Mouse (Mus musculus) common myeloid progenitor, adult 5-6 weeks (primary cell): ENCODE data around the gene Exo5. TPM values are rescaled to one million over a fixed set of nuclear protein-coding genes. Genes with fewer than 3 reads are reported as not detected.

Experiments
- ATAC-seq: replicated peaks from 2 replicates; pipeline ENCODE4 v1.8.0; 2016; ENCODE audit warnings: low read depth, mild to moderate bottlenecking, moderate TSS enrichment, inconsistent platforms; ENCODE audit not compliant: poor library complexity, severe bottlenecking
- total RNA-seq: library from RNA; stranded (forward); fragments of 200-1000, 187-1606 nt; gene quantifications from 2 replicates; pipeline ENCODE4 v1.2.3, GENCODE M21; 2017

The Exo5 gene
- 24.9 and 27.5 TPM in 2 replicates for total RNA-seq

DNA sequence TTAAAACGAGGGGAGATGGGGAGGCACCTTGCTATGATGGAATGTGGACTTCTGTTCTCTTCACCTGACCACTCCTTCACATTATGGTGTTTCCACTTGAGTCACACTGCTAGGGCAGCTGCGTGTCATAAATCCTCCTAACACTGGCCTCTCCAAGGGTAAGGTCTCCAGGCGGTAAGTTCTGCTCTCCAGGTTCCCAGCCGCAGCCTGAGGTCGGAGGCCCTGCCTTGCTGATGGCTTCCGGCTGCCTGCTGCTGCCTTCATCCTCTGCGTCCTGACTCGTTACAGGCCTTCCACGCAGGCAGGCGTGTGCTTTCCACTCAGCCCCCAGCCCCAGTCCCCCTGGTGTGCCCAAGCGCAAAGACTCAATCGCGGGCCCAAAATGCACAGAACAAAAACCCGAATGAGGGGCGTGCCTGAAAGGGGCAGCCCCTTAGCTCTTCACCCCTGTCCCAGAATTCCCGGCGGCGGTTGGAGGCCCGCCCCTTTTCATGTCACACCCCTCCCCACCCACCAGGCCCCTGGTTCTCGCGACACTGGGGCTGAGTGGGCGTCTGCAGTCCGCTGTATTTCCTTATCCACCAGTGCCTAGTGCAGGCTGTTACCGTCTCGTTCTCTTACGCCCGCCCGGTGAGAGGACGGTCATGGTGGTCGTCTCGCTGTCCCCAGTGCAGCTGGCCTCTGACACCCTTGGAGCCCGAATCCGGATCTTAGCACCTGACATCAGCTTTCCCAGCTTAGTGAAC lies at the start of gene Exo5:
Gene Exo5, minus strand, starts transcription at position 464 of the 746 bp plus-strand sequence.
- ATAC-seq = peak; percentile 95

DNA sequence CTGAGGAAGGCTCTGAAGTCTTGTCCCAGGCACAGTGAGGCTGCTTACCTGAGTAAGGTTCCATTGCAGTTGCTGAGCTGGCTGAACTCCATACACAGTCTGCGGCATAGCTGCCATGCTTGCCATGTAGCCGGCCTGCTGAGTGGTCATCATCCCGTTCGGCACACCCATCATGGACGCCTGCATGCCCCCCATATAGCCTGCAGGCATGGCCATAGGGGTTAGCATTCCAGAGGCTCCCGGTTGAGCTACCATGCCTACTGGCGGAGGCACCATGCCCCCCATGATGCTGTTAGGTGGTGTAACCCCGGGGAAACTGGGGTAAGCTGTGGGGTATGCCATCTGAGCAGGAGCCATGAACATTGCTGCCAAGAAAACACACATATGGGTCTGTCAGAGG lies 47.0 kb upstream of the Exo5 start:
- no peak for ATAC-seq

DNA sequence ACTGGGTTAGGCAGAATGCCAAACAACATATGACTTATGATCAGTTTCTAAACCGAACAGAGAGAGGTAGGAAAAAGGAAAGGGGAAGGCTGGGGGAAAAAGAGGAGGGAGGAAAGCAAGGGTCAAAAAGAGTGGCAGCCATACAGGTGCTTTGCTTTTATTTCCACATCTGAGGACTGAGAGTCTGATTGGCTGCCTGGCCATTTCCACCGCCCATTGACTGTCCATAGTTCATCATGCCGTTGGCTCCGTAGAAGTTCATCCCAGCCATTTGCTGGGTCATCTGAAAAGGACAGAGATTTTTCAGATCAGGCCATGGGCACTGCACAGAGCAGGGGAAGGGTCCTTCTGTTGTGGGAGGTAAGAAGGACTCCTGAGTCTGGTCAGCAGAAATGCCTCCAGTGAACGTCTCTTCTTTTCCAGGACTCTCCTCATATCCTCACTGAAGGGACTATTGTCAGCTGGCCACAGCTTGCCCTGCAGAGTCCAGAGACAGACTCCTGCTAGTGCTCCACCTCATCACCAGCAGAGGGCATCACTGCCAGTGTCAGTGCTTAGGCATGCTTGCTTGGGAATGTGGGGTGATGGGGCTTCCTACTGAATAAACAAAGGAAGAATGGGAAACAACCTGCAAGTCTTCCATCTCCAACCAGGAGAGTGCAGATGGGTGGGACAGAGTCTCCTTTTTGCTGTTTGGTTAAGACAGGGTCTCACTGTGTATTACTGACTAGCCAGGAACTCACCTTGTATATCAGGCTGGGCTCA lies 44.7 kb upstream of the Exo5 start:
- ATAC-seq = peak; percentile 73

- ATAC-seq = no peak
Measured at GRCm38 (mm10) chr4:120968486-120968885, 43.7 kb upstream of the Exo5 start.

GRCm38 (mm10) chr4:120955586-120955985 lies 30.8 kb upstream of the Exo5 start:
- ATAC-seq = no peak

- ATAC-seq = no peak
Measured at GRCm38 (mm10) chr4:120953667-120954066, 28.9 kb upstream of the Exo5 start.

DNA sequence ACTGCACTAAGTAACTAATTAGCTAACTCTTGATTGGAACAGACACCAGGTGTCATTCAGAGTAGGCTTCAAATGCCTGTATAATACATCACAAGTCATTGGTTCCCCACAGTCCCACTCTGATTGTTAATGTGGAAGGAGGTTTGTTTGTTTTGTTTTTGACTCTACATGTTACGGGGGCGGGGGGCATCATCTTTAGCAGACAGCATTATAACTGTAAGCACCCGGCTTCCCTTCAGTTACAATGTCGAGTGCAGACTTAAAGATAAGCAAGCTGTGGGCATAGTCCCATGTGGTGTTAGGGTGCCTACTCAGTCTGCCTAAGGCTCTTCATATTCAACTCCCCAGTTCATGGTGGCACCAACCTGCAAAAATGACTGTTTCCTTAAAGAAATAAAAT lies 28.2 kb upstream of the Exo5 start:
- ATAC-seq = peak; percentile 35

DNA sequence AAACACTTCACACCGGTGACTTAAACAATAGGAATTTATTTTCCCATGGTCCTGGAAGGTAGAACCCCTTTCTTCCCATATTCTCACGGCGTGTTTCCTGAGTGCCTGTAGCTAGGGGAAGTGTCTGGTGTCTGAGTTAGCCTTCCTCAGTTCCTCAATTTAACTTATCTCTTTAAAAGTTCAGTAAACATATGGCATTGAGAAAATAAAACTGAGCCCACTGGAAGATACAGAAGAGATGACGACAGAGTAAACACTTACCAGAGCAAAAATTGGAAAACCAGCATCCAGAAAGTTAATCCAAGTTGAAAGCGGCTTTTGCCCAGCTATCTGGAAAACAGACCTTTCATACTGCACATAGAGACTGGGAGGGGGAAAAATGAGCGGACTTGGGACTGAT lies 27.3 kb upstream of the Exo5 start:
- peak; percentile 61 for ATAC-seq

- ATAC-seq = peak; percentile 79
Measured at GRCm38 (mm10) chr4:120951428-120951973, 26.7 kb upstream of the Exo5 start, which contains the start of gene Zfp69. Zfp69 (minus strand) TSS chr4:120951699.

DNA sequence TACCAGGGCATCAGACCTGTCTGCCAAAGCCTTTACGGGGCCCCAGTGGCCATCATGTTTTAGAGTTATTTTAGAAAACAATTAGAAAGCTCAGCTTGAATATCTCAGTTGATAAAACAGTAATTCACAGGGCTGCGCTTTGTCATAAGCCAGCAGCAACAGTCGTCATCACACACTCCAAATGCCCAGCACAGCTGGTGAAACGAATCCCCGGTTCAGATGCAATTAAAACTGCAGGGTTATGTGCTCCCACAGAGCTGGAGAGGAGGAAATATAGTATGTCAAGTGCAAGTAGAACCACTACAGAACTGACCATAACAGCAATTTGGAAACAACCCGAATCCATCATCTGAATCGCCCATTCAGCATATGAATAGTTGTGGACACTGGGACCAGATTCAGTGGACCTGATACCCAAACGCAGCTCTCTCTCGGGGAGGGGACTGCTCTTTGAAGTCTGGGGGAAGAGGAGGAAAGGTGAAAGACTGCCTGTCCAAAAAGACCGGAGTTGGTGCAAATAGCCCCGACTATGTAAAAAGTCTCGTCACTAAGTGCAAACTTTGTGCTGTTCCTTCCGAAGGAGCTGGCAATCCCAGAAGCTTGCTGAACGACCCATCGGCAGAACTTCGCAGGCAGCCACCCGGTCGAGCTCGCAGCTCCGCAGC lies 26.1 kb upstream of the Exo5 start:
- ATAC-seq = no peak

DNA sequence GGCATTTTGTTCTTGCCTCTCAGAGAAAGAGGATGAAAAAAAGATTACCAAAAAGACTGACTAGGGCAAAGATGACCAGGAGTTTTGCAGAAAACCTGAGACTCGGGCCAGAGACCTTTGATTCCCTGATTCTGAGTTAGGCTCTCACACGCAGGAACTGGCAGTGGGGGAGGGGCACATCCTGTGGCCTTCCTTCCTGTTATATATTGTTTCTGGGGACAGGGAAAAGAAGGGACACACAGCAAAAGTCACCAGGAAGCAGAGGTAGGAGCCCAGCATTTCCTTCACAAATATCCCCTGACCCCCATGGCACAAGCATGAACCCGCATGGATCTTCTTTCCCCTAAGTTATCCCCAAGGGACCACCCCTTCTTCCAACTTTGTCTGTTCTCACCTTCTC lies 24.1 kb upstream of the Exo5 start:
- ATAC-seq = no peak

GRCm38 (mm10) chr4:120935006-120935405 lies 10.2 kb upstream of the Exo5 start:
- ATAC-seq = no peak

GRCm38 (mm10) chr4:120930736-120931135 lies 5.9 kb upstream of the Exo5 start:
- ATAC-seq = no peak

- ATAC-seq = no peak
Measured at GRCm38 (mm10) chr4:120928686-120929085, 3.9 kb upstream of the Exo5 start.

DNA sequence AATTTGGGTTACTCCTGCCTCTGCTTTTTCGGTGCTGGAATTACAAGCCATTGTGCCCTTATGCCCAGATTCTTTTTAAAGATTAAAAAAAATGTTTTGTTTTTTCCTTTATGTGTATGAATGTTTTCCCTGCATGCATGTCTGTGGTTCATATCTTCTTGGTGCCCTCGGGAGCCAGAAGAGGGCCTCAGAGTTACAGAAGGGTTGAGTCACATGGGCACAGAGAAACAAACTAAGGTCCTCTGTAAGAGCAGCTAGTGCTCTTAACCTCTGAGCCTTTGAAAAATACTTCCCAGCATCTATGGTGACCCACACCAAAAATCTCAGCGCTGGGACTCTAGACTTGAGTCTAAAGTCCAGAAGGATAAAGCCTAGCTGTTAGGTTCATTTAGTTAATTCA lies 569 bp upstream of the Exo5 start:
- peak; percentile 63 for ATAC-seq

GRCm38 (mm10) chr4:120921461-120921860 lies 3.4 kb downstream of the Exo5 start:
- no peak for ATAC-seq

DNA sequence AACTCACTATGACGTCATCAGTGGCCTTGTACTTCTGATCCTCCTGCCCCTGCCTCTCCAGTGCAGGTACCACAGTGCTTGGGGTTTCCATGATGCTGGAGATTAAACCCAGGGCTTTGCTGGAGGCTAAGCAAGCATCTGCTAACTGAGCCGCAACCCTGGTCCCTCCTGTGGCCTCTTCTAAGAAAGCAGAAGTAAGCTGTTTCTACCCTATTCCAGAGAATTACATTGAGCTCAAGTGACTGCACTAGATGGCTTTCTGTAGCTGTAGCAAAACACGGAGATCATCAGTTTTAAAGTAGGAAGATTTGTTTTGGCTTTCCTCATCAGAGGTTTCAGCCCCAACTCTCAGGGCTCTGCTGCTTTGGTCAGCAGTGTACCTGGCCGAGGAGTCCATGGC lies 10.3 kb downstream of the Exo5 start:
- ATAC-seq = peak; percentile 72

DNA sequence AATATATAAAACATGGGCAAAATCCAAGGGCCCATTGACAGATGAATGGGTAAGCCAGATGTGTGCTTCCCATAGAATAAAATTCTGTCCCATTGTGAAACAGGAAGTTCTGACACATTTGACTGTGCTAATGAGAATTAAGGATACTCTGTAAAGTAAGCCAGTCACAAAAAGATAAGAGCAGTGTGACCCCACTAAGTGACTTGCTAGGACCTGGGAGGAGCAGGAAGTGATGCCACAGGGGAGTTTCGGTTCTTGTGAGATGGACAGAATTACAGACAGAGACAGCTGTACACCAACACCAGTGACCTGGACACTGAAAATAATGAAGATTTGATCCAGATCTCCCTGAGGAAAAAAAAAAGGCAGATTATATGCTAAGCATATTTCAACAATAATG lies 11.0 kb downstream of the Exo5 start:
- peak; percentile 55 for ATAC-seq

DNA sequence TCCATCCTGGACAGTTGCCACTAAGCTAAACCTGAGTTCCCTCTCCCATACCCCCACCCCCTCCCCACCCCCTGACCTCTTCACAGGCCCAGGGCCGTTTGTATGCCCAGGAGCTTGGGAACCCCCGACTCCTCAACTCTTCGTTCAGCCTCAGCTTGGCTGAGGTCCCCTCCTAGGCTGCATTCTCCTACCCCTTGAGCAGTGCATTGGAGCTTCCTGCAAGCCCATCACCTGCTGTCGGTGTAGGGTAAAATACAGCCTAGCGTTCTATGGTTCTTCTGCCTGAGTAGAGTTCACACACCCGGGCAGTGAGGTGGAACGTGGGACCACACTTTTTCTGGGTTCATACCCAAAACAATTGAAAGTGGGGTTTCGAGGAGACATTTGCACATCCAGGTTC lies 11.4 kb downstream of the Exo5 start:
- no peak for ATAC-seq

- ATAC-seq = no peak
Measured at GRCm38 (mm10) chr4:120912866-120913265, 12.0 kb downstream of the Exo5 start.

- ATAC-seq = no peak
Measured at GRCm38 (mm10) chr4:120911086-120911485, 13.7 kb downstream of the Exo5 start.
